Mouse (Mus musculus): ENCODE data around the gene Zdhhc8. TPM values are rescaled to one million over a fixed set of nuclear protein-coding genes. Genes with fewer than 3 reads are reported as not detected.

Gene Zdhhc8
- polyA plus RNA-seq, 1 experiment: 27.8 TPM

DNA sequence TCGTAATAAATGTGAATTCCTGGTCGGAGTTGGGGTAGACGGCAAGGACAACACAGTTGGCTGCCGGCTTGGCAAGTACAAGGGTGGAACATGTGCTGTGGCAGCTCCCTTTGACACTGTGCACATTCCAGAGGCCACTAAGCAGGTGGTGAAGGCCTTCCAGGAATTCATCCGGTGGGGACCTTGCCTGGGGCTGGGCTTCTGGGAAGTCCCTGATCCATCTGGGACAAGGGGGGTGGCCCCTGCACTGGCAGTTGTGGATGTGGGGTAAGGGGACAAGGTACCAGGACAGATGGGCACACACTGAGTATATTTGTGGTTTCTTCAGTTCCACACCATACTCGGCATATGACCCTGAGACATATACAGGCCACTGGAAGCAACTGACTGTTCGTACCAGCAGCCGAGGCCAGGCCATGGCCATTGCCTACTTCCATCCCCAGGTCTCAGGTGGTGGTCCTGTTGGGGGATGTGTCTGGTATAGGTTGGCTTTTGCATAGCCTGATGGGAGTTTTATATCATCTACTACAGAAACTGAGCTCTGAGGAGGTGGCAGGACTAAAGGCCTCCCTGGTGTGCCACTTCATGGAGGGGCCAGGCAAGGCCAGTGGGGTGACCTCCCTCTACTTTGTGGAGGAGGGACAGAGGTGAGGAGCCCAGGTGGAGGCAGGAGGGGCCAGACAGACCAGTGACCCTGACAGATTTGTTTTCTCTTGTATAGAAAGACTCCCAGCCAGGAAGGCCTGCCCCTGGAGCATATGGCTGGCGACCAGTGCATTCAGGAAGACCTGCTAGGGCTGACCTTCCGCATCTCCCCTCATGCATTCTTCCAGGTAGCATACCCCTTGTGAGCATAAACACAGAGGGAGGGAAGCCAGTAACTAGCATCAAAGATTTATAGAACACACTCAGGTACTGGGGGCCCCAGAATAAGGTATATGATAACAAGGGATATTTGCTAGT, 16.2 kb upstream of the Zdhhc8 start:
- no peak overlapping the region for H3K27ac ChIP-seq (ENCODE audit: insufficient read depth, low read depth, low read length)
- H3K4me3 ChIP-seq (ENCODE audit: low read depth, low read length): no peak overlapping the region
- 48% methylated on average over 10 of the region's 10 CpGs for WGBS
- TF ChIP-seq CTCF (IDR thresholded peaks at IDR 0.05; ENCODE audit: extremely low read depth, insufficient read length, insufficient replicate concordance, low read depth, low read length) (no peak), POLR2A (IDR thresholded peaks at IDR 0.05; ENCODE audit: low read depth, low read length) (no peak)
- H3K27me3 ChIP-seq (ENCODE audit: control insufficient read depth, insufficient read depth, low read length): no peaks in the 10 kb centered on the region
- peaks cover 5% of the 10 kb centered on the region for H3K4me1 ChIP-seq (ENCODE audit: control insufficient read depth, insufficient read depth, insufficient read length, low read length)
- H3K36me3 ChIP-seq (ENCODE audit: control insufficient read depth, insufficient read depth, low read length): peaks cover 44% of the 10 kb centered on the region

DNA sequence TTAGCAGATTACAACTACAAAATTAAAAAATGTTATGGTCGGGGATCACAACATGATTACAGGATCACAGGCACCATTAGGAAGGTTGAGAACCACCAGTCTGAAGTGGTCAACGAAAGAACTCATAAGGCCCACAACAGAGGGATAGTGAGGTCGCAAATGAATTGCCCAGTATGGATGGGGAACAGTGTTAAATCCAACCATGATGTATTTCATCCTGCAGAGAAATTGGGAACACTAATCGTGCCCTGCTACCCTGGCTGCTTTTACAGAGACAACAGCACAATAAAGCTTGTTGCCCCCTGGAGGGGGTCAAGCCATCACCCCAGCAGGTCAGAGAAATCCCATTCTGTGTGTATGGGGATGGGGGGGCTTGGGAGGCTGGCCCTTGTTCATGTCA, 15.3 kb upstream of the Zdhhc8 start:
- Histone ChIP-seq H3K4me3 (ENCODE audit: low read depth, low read length) (no peak overlapping the region), H3K27me3 (ENCODE audit: control insufficient read depth, insufficient read depth, low read length) (no peaks in the 10 kb centered on the region), H3K36me3 (ENCODE audit: control insufficient read depth, insufficient read depth, low read length) (peaks cover 46% of the 10 kb centered on the region), H3K4me1 (ENCODE audit: control insufficient read depth, insufficient read depth, insufficient read length, low read length) (peaks cover 5% of the 10 kb centered on the region), H3K27ac (ENCODE audit: insufficient read depth, low read depth, low read length) (no peak overlapping the region)
- WGBS: 42% methylated on average over 4 of the region's 4 CpGs
- TF ChIP-seq CTCF (IDR thresholded peaks at IDR 0.05; ENCODE audit: extremely low read depth, insufficient read length, insufficient replicate concordance, low read depth, low read length) (no peak), POLR2A (IDR thresholded peaks at IDR 0.05; ENCODE audit: low read depth, low read length) (no peak)

DNA sequence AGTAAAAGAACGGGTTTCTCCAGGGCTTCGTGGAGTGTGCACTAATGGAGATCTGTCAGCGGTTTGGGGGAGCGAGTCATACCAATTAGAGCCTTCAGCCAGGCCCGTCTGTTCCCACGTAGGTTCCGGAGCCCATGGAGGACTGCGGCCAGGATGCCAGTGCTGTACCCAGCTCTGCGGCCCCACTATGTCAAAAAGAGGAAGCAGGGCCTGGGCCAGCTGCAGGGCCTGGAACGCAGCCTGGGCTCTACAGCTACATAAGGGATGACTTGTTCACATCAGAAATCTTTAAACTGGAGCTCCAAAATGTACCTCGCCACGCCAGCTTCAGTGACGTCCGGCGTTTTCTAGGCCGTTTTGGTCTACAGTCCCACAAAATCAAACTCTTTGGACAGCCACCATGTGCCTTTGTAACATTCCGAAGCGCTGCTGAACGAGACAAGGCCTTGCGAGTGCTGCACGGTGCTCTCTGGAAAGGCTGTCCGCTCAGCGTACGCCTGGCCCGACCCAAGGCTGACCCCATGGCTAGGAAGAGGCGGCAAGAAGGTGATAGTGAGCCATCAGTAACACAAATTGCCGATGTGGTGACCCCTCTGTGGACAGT, 14.5 kb upstream of the Zdhhc8 start:
- H3K4me1 ChIP-seq (ENCODE audit: control insufficient read depth, insufficient read depth, insufficient read length, low read length): peaks cover 5% of the 10 kb centered on the region
- peak overlapping the region; percentile 78 for H3K4me3 ChIP-seq (ENCODE audit: low read depth, low read length)
- H3K27me3 ChIP-seq (ENCODE audit: control insufficient read depth, insufficient read depth, low read length): no peaks in the 10 kb centered on the region
- peaks cover 50% of the 10 kb centered on the region for H3K36me3 ChIP-seq (ENCODE audit: control insufficient read depth, insufficient read depth, low read length)
- no peak overlapping the region for H3K27ac ChIP-seq (ENCODE audit: insufficient read depth, low read depth, low read length)
- 2% methylated on average over 27 of the region's 27 CpGs for WGBS
- no peak for TF ChIP-seq CTCF (IDR thresholded peaks at IDR 0.05; ENCODE audit: extremely low read depth, insufficient read length, insufficient replicate concordance, low read depth, low read length)
- no peak for TF ChIP-seq POLR2A (IDR thresholded peaks at IDR 0.05; ENCODE audit: low read depth, low read length)

DNA sequence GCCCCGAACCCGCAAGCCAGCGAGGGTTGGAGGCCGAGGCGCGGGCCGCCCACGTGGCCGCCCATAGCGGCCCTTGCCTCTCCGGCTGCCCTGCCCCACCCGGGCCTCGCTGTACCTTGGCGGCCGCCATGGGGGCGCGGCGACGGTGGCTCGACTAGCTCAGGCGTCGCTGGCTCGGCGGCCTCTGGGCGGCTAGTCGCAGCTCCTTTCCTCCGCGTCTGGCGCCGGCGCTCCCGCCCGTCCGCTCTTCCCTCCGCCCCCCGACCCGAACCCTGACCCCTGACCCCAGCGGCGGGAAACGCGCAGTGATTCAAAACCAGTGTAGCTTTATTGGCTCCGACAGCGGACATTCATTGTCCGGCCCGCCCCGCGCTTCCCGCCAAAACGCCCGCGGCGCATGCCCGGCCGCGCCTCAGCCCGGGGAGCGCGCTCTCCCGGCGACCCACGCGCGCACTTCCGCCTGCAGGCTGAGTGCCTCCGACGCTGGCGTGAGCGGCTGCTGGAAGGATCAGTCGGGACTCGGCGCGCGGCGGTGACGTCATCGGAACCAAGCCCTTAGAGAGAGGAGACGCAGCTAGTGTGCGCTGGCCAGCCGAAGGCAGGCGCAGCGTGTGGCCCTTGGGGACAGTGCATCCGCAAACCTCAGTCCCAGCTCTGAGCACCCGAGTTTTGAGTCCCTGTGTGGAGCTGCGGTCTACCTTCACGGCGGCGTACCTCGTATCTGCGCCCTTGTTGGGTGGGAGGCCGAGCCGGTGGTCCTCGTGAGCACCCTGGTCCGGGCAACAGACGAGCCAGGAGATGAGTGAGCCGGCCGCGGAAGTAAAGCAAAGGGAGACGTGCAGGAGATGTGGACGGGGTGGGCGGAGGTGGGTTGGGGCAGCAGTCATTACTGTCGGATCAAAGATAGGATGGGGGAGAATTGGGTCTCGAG, 13.8 kb upstream of the Zdhhc8 start, which contains the start of the genes Trmt2a and Ranbp1:
Gene Trmt2a (plus strand): TSS at position 247 of the 931 bp plus-strand sequence.
Gene Ranbp1 (minus strand): TSS at position 300 of the 931 bp plus-strand sequence.
- H3K36me3 ChIP-seq (ENCODE audit: control insufficient read depth, insufficient read depth, low read length): peaks cover 44% of the 10 kb centered on the region

DNA sequence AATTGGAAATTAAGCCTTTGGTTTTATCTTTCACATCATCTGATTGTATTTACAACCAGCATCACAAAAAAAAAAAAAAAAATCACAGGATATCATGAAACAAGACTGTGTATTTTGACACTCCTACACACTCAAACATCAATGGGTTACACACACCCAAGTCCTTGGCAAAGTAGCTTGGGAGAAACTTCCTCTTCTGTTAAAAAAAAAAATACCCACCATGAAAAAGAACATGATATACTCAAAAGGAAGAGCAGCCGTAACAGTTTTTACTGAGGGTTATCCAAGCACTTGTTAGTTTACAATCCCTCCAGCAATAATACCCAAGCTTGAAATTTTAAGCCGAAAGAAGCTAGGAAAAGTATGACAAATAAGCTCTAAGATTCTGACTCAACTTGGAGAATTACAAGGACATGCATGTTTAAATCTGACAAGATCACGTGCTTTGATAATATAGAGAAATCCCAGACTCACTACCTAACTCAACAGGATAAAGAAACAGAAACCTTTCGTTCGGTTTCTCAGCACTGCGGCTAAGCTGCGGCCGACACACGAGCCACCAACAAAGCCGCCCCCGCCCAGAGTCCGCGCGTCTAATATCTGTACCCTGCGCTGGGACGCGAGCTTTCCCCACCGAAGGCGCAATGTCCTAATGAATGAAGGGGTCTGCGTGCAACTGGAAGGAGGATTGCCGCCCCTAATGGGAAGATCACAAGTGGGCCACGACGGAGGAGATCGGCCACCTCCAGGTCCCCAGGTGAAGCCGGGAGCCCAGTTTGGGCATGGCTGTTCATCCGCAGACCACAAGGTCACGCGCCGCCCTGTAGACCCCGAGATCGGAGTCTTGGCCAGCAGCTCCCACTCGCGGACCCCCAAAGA, 12.8 kb upstream of the Zdhhc8 start:
- H3K27me3 ChIP-seq (ENCODE audit: control insufficient read depth, insufficient read depth, low read length): no peaks in the 10 kb centered on the region
- H3K27ac ChIP-seq (ENCODE audit: insufficient read depth, low read depth, low read length): peak overlapping the region; percentile 6
- TF ChIP-seq CTCF (IDR thresholded peaks at IDR 0.05; ENCODE audit: extremely low read depth, insufficient read length, insufficient replicate concordance, low read depth, low read length) (no peak), POLR2A (IDR thresholded peaks at IDR 0.05; ENCODE audit: low read depth, low read length) (no peak)
- WGBS: under 1% methylated on average over 33 of the region's 33 CpGs
- peak overlapping the region; percentile 78 for H3K4me3 ChIP-seq (ENCODE audit: low read depth, low read length)
- peaks cover 41% of the 10 kb centered on the region for H3K36me3 ChIP-seq (ENCODE audit: control insufficient read depth, insufficient read depth, low read length)
- peaks cover 5% of the 10 kb centered on the region for H3K4me1 ChIP-seq (ENCODE audit: control insufficient read depth, insufficient read depth, insufficient read length, low read length)

More for the DNA sequence above, 13.8 kb upstream of the Zdhhc8 start, which contains the start of the genes Trmt2a and Ranbp1:
- Histone ChIP-seq H3K4me1 (ENCODE audit: control insufficient read depth, insufficient read depth, insufficient read length, low read length) (peaks cover 5% of the 10 kb centered on the region), H3K27ac (ENCODE audit: insufficient read depth, low read depth, low read length) (peak within 1 kb of the TSS; percentile 57), H3K27me3 (ENCODE audit: control insufficient read depth, insufficient read depth, low read length) (no peaks in the 10 kb centered on the region), H3K4me3 (ENCODE audit: low read depth, low read length) (peak within 1 kb of the TSS; percentile 78)
- no peak for TF ChIP-seq CTCF (IDR thresholded peaks at IDR 0.05; ENCODE audit: extremely low read depth, insufficient read length, insufficient replicate concordance, low read depth, low read length)
- TF ChIP-seq POLR2A (IDR thresholded peaks at IDR 0.05; ENCODE audit: low read depth, low read length): peak; percentile 60
- WGBS: under 1% methylated on average over 102 of the region's 102 CpGs

DNA sequence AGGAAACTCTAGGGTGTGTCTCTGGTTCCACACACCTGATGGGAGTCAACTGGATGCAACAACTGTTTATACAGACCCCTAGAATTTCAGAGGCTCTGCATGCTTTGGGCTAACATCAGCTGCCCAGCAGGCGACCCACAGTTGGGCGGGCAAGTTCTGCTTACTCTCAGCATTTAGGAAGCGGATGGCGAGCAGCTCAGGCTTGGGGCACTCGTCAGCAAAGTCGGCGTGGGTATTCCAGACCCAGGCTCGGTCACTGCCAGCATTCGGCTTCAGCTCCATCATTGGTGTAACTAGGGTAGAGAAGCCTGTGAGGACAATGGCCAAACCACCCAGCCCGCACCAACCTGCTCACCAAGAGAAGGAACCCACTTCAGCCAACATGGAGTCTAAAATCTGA, 6.6 kb upstream of the Zdhhc8 start:
- no peak overlapping the region for H3K4me3 ChIP-seq (ENCODE audit: low read depth, low read length)
- no peak overlapping the region for H3K27ac ChIP-seq (ENCODE audit: insufficient read depth, low read depth, low read length)
- H3K4me1 ChIP-seq (ENCODE audit: control insufficient read depth, insufficient read depth, insufficient read length, low read length): no peaks in the 10 kb centered on the region
- H3K27me3 ChIP-seq (ENCODE audit: control insufficient read depth, insufficient read depth, low read length): no peaks in the 10 kb centered on the region
- TF ChIP-seq POLR2A (IDR thresholded peaks at IDR 0.05; ENCODE audit: low read depth, low read length): no peak
- TF ChIP-seq CTCF (IDR thresholded peaks at IDR 0.05; ENCODE audit: extremely low read depth, insufficient read length, insufficient replicate concordance, low read depth, low read length): no peak
- peaks cover 52% of the 10 kb centered on the region for H3K36me3 ChIP-seq (ENCODE audit: control insufficient read depth, insufficient read depth, low read length)
- WGBS: 93% methylated on average over 10 of the region's 10 CpGs

Measured in small intestine, adult 2 months (tissue).